Mouse (Mus musculus): Measurements from ENCODE around the gene Fgfr2. TPM values are rescaled to one million over a fixed set of nuclear protein-coding genes. Genes with fewer than 3 reads are reported as not detected.

The Fgfr2 gene
- polyA plus RNA-seq, 1 experiment = 52.3 TPM

GRCm38 (mm10) chr7:132393014-132393406, 730.1 kb downstream of the Fgfr2 start:
- no peak for TF ChIP-seq CTCF (IDR thresholded peaks at IDR 0.05; ENCODE audit: borderline replicate concordance, extremely low read depth, insufficient read depth, insufficient read length)
- TF ChIP-seq POLR2A (IDR thresholded peaks at IDR 0.05; ENCODE audit: borderline replicate concordance, extremely low read depth, insufficient read depth, insufficient read length, poor library complexity, severe bottlenecking) = no peak
- DNase-seq (ENCODE audit: low read depth) = no peak

GRCm38 (mm10) chr7:132392233-132393013, 730.7 kb downstream of the Fgfr2 start:
- no peak for DNase-seq (ENCODE audit: low read depth)
- TF ChIP-seq POLR2A (IDR thresholded peaks at IDR 0.05; ENCODE audit: borderline replicate concordance, extremely low read depth, insufficient read depth, insufficient read length, poor library complexity, severe bottlenecking) (no peak), CTCF (IDR thresholded peaks at IDR 0.05; ENCODE audit: borderline replicate concordance, extremely low read depth, insufficient read depth, insufficient read length) (no peak)

GRCm38 (mm10) chr7:132389473-132389872, 733.7 kb downstream of the Fgfr2 start:
- TF ChIP-seq CTCF (IDR thresholded peaks at IDR 0.05; ENCODE audit: borderline replicate concordance, extremely low read depth, insufficient read depth, insufficient read length) (no peak), POLR2A (IDR thresholded peaks at IDR 0.05; ENCODE audit: borderline replicate concordance, extremely low read depth, insufficient read depth, insufficient read length, poor library complexity, severe bottlenecking) (no peak)
- DNase-seq (ENCODE audit: low read depth) = no peak

- no peak for DNase-seq (ENCODE audit: low read depth)
- TF ChIP-seq CTCF (IDR thresholded peaks at IDR 0.05; ENCODE audit: borderline replicate concordance, extremely low read depth, insufficient read depth, insufficient read length) (no peak), POLR2A (IDR thresholded peaks at IDR 0.05; ENCODE audit: borderline replicate concordance, extremely low read depth, insufficient read depth, insufficient read length, poor library complexity, severe bottlenecking) (no peak)
Observed at GRCm38 (mm10) chr7:132387507-132387906, 735.6 kb downstream of the Fgfr2 start.

- TF ChIP-seq CTCF (IDR thresholded peaks at IDR 0.05; ENCODE audit: borderline replicate concordance, extremely low read depth, insufficient read depth, insufficient read length) (no peak), POLR2A (IDR thresholded peaks at IDR 0.05; ENCODE audit: borderline replicate concordance, extremely low read depth, insufficient read depth, insufficient read length, poor library complexity, severe bottlenecking) (no peak)
- no peak for DNase-seq (ENCODE audit: low read depth)
Observed at GRCm38 (mm10) chr7:132386316-132386715, 736.8 kb downstream of the Fgfr2 start.

- peak; percentile 73 for DNase-seq (ENCODE audit: low read depth)
- TF ChIP-seq CTCF (IDR thresholded peaks at IDR 0.05; ENCODE audit: borderline replicate concordance, extremely low read depth, insufficient read depth, insufficient read length) = no peak
- TF ChIP-seq POLR2A (IDR thresholded peaks at IDR 0.05; ENCODE audit: borderline replicate concordance, extremely low read depth, insufficient read depth, insufficient read length, poor library complexity, severe bottlenecking) = no peak
Observed at GRCm38 (mm10) chr7:132385456-132386130, 737.6 kb downstream of the Fgfr2 start.

- TF ChIP-seq POLR2A (IDR thresholded peaks at IDR 0.05; ENCODE audit: borderline replicate concordance, extremely low read depth, insufficient read depth, insufficient read length, poor library complexity, severe bottlenecking) (no peak), CTCF (IDR thresholded peaks at IDR 0.05; ENCODE audit: borderline replicate concordance, extremely low read depth, insufficient read depth, insufficient read length) (no peak)
- peak; percentile 73 for DNase-seq (ENCODE audit: low read depth)
Observed at GRCm38 (mm10) chr7:132384736-132385455, 738.3 kb downstream of the Fgfr2 start.

GRCm38 (mm10) chr7:132380634-132381336, 742.4 kb downstream of the Fgfr2 start:
- no peak for DNase-seq (ENCODE audit: low read depth)
- TF ChIP-seq CTCF (IDR thresholded peaks at IDR 0.05; ENCODE audit: borderline replicate concordance, extremely low read depth, insufficient read depth, insufficient read length) = no peak
- TF ChIP-seq POLR2A (IDR thresholded peaks at IDR 0.05; ENCODE audit: borderline replicate concordance, extremely low read depth, insufficient read depth, insufficient read length, poor library complexity, severe bottlenecking) = no peak

- no peak for DNase-seq (ENCODE audit: low read depth)
- no peak for TF ChIP-seq POLR2A (IDR thresholded peaks at IDR 0.05; ENCODE audit: borderline replicate concordance, extremely low read depth, insufficient read depth, insufficient read length, poor library complexity, severe bottlenecking)
- no peak for TF ChIP-seq CTCF (IDR thresholded peaks at IDR 0.05; ENCODE audit: borderline replicate concordance, extremely low read depth, insufficient read depth, insufficient read length)
Observed at GRCm38 (mm10) chr7:132377913-132378312, 745.2 kb downstream of the Fgfr2 start.

- TF ChIP-seq POLR2A (IDR thresholded peaks at IDR 0.05; ENCODE audit: borderline replicate concordance, extremely low read depth, insufficient read depth, insufficient read length, poor library complexity, severe bottlenecking) = no peak
- TF ChIP-seq CTCF (IDR thresholded peaks at IDR 0.05; ENCODE audit: borderline replicate concordance, extremely low read depth, insufficient read depth, insufficient read length) = peak; percentile 11; the same call in 1 of the 2 replicates
Observed at GRCm38 (mm10) chr7:132373594-132374378, 749.4 kb downstream of the Fgfr2 start.

More at GRCm38 (mm10) chr7:132373594-132374378, 749.4 kb downstream of the Fgfr2 start:
- no peak for DNase-seq (ENCODE audit: low read depth)

Measured in brain, embryonic 14.5 days (tissue).